In the genomic region with DNA sequence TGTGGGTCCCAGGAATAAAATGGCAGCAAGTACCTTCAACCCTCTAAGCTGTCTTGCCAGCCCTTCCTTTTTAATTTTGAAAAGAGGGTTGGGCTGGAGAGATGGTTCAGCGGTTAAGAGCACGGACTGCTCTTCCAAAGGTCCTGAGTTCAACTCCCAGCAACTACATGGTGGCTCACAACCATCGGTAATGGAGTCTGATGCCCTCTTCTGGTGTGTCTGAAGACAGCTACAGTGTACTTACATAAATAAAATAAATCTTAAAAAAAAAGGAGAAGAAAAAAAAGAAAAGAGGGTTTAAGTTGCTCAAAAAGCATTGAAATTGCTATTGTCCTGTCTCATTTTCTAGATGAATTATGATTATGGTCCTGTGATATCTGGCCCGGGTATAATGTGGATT, we compare ENCODE assay signal across 10 mouse cellular contexts. TPM values are rescaled to one million over a fixed set of nuclear protein-coding genes. Genes with fewer than 3 reads are reported as not detected.
DNase-seq lines count a peak whose midpoint lies in the region; ATAC-seq and TF ChIP-seq lines count a peak whose summit lies in the region.
"Had no signal": no experiment of that assay in that cellular context is flagged by ENCODE, and none has a peak within 500 bp of the region (broad histone marks: within the 10 kb centered on the region; RNA-seq: fewer than 3 reads in every experiment).

No protein-coding gene starts in this region.

- no peak for ATAC-seq in heart, embryonic 13.5 days (ENCODE audit: extremely low read depth, insufficient number of reproducible peaks, low FRiP score, low TSS enrichment)
- ATAC-seq in lung, embryonic 15.5 days (ENCODE audit: borderline replicate concordance, extremely low read depth, low FRiP score, low TSS enrichment), result no peak
- no peak for ATAC-seq in embryonic facial prominence, embryonic 15.5 days (ENCODE audit: insufficient number of reproducible peaks, low FRiP score, low TSS enrichment, low read depth)
- no peak for ATAC-seq in megakaryocyte-erythroid progenitor cell, adult 5-6 weeks (replicated peaks; ENCODE audit: low FRiP score, low TSS enrichment, poor library complexity, severe bottlenecking)

- H3K27me3 ChIP-seq in heart, embryonic 13.5 days (replicated peaks), result no peaks in the 10 kb centered on the region
- H3K27me3 ChIP-seq in lung, embryonic 15.5 days, result no peaks in the 10 kb centered on the region
- no peaks in the 10 kb centered on the region for H3K27me3 ChIP-seq in embryonic facial prominence, embryonic 15.5 days
- no peaks in the 10 kb centered on the region for H3K27me3 ChIP-seq in myocyte (ENCODE audit: control insufficient read depth, insufficient read depth, insufficient read length)

- intact Hi-C loops in heart, postnatal 10 days (cut with DNase I), result loop anchor here (5.0 kb wide), 1 partner anchor 59 kb away; the partner anchor contains the start of gene Ankrd11

- peaks cover 22% of the 10 kb centered on the region for H3K79me2 ChIP-seq in myocyte (ENCODE audit: control insufficient read depth, insufficient read depth)

- peak overlapping the region; percentile 90 for H3K4me2 ChIP-seq in heart, embryonic 13.5 days
- H3K4me2 ChIP-seq in lung, embryonic 15.5 days, result peak overlapping the region; percentile 79; the same call in 1 of the 2 replicates
- H3K4me2 ChIP-seq in embryonic facial prominence, embryonic 15.5 days (replicated peaks), result peak overlapping the region; percentile 73; the same call in 1 of the 2 replicates
- peak overlapping the region; percentile 93 for H3K4me2 ChIP-seq in myocyte (ENCODE audit: low read depth)

- no peak for DNase-seq in heart, postnatal 10 days
- no peak for DNase-seq in lung, postnatal 25 days (ENCODE audit: low spot score)
- DNase-seq in B cell, adult 2 months, result no peak
- DNase-seq: kidney, adult 8-10 months; lung, adult 18-20 months had no signal

- TF ChIP-seq POLR2A in myocyte (IDR thresholded peaks at IDR 0.05; ENCODE audit: insufficient read length, low read depth), result no peak

- no peak overlapping the region for H3K27ac ChIP-seq in heart, embryonic 13.5 days (replicated peaks)
- no peak overlapping the region for H3K27ac ChIP-seq in lung, embryonic 15.5 days
- H3K27ac ChIP-seq in embryonic facial prominence, embryonic 15.5 days (replicated peaks), result peak overlapping the region; percentile 88; the same call in 1 of the 2 replicates

- H3K9me3 ChIP-seq in heart, embryonic 13.5 days, result no peaks in the 10 kb centered on the region
- no peaks in the 10 kb centered on the region for H3K9me3 ChIP-seq in lung, embryonic 15.5 days
- no peaks in the 10 kb centered on the region for H3K9me3 ChIP-seq in embryonic facial prominence, embryonic 15.5 days (replicated peaks)

- H3ac ChIP-seq in myocyte (ENCODE audit: control insufficient read depth, insufficient read length), result no peak overlapping the region

- 70% methylated on average over 4 of the region's 4 CpGs for WGBS in heart, embryonic 13.5 days
- 71% methylated on average over 4 of the region's 4 CpGs for WGBS in lung, embryonic 15.5 days
- 83% methylated on average over 4 of the region's 4 CpGs for WGBS in embryonic facial prominence, embryonic 15.5 days

- H3K4me1 ChIP-seq in heart, embryonic 13.5 days, result peaks cover 15% of the 10 kb centered on the region
- peaks cover 11% of the 10 kb centered on the region for H3K4me1 ChIP-seq in lung, embryonic 15.5 days
- peaks cover 26% of the 10 kb centered on the region for H3K4me1 ChIP-seq in embryonic facial prominence, embryonic 15.5 days

- no peak overlapping the region for H3K4me3 ChIP-seq in heart, embryonic 13.5 days
- H3K4me3 ChIP-seq in lung, embryonic 15.5 days, result peak overlapping the region; percentile 78; the same call in 1 of the 2 replicates
- no peak overlapping the region for H3K4me3 ChIP-seq in embryonic facial prominence, embryonic 15.5 days (replicated peaks)
- peak overlapping the region; percentile 84 for H3K4me3 ChIP-seq in myocyte

- H3K36me3 ChIP-seq in heart, embryonic 13.5 days, result peaks cover 51% of the 10 kb centered on the region
- H3K36me3 ChIP-seq in lung, embryonic 15.5 days, result peaks cover 44% of the 10 kb centered on the region
- peaks cover 41% of the 10 kb centered on the region for H3K36me3 ChIP-seq in embryonic facial prominence, embryonic 15.5 days
- peaks cover 25% of the 10 kb centered on the region for H3K36me3 ChIP-seq in myocyte (ENCODE audit: control insufficient read depth, insufficient read depth)

- H3K9ac ChIP-seq in heart, embryonic 13.5 days, result peak overlapping the region; percentile 88; the same call in 1 of the 2 replicates
- no peak overlapping the region for H3K9ac ChIP-seq in lung, embryonic 15.5 days
- no peak overlapping the region for H3K9ac ChIP-seq in embryonic facial prominence, embryonic 15.5 days

TF ChIP-seq in myocyte, 11 proteins besides CTCF, POLR2A, EP300 and RAD21:
- TF ChIP-seq TCF12 (IDR thresholded peaks at IDR 0.05; ENCODE audit: insufficient read depth, poor library complexity, severe bottlenecking), result no peak
- TF ChIP-seq MAX (IDR thresholded peaks at IDR 0.05; ENCODE audit: low read depth), result no peak
TF ChIP-seq in myocyte: peak in this region for 0.

RNA-seq across cellular contexts. Expression of gene Rpl13, which starts 0.9 kb away (rescaled TPM):
- 938 and 957 TPM in 2 replicates for polyA plus RNA-seq in heart, embryonic 13.5 days (2015; fragmentation: Nextera tagmentation; extraction: Ambion mirVana)
- total RNA-seq in heart, postnatal 10 days (2021), result 100 to 1,000 TPM; 536 to 545 TPM
- 1,444 and 1,500 TPM in 2 replicates for polyA plus RNA-seq in lung, embryonic 15.5 days (2015; fragmentation: Nextera tagmentation; extraction: Ambion mirVana)
- polyA plus RNA-seq in embryonic facial prominence, embryonic 15.5 days (2015; fragmentation: Nextera tagmentation; extraction: Ambion mirVana), result 1,311 and 1,540 TPM in 2 replicates
- 3,059 TPM for polyA plus RNA-seq in myocyte (2012; fragmentation: generic; extraction: Trizol)
- total RNA-seq in megakaryocyte-erythroid progenitor cell, adult 5-6 weeks (2014; fragmentation: Nextera tagmentation), result 2,414 and 2,637 TPM in 2 replicates
- 3,345 and 3,531 TPM in 2 replicates for total RNA-seq in megakaryocyte-erythroid progenitor cell, adult 5-6 weeks (2017)

RNA-seq across cellular contexts. Expression of gene Cpne7, which starts 15.9 kb away (rescaled TPM):
- polyA plus RNA-seq in heart, embryonic 13.5 days (2015; fragmentation: Nextera tagmentation; extraction: Ambion mirVana), result 0.19 and 0.24 TPM in 2 replicates
- total RNA-seq in heart, postnatal 10 days (2021), result 1 to 10 TPM in 1 of 2 experiments, under 1 TPM in 1; 0.64 to 1.3 TPM
- polyA plus RNA-seq in lung, embryonic 15.5 days (2015; fragmentation: Nextera tagmentation; extraction: Ambion mirVana), result 0.34 and 0.50 TPM in 2 replicates
- polyA plus RNA-seq in embryonic facial prominence, embryonic 15.5 days (2015; fragmentation: Nextera tagmentation; extraction: Ambion mirVana), result 6.5 and 6.9 TPM in 2 replicates
- 0.16 TPM for polyA plus RNA-seq in myocyte (2012; fragmentation: generic; extraction: Trizol)
- total RNA-seq in megakaryocyte-erythroid progenitor cell, adult 5-6 weeks (2014; fragmentation: Nextera tagmentation), result 1.5 and 2.3 TPM in 2 replicates
- total RNA-seq in megakaryocyte-erythroid progenitor cell, adult 5-6 weeks (2017), result 1.0 and 1.2 TPM in 2 replicates

RNA-seq across cellular contexts. Expression of gene Spg7, which starts 38.5 kb away (rescaled TPM):
- 62.2 and 62.7 TPM in 2 replicates for polyA plus RNA-seq in heart, embryonic 13.5 days (2015; fragmentation: Nextera tagmentation; extraction: Ambion mirVana)
- 10 to 100 TPM; 72.8 to 80.3 TPM for total RNA-seq in heart, postnatal 10 days (2021)
- 45.2 and 46.4 TPM in 2 replicates for polyA plus RNA-seq in lung, embryonic 15.5 days (2015; fragmentation: Nextera tagmentation; extraction: Ambion mirVana)
- polyA plus RNA-seq in embryonic facial prominence, embryonic 15.5 days (2015; fragmentation: Nextera tagmentation; extraction: Ambion mirVana), result 40.8 and 41.5 TPM in 2 replicates
- polyA plus RNA-seq in myocyte (2012; fragmentation: generic; extraction: Trizol), result 83.4 TPM
- 89.0 and 94.3 TPM in 2 replicates for total RNA-seq in megakaryocyte-erythroid progenitor cell, adult 5-6 weeks (2014; fragmentation: Nextera tagmentation)
- 60.1 and 68.2 TPM in 2 replicates for total RNA-seq in megakaryocyte-erythroid progenitor cell, adult 5-6 weeks (2017)

RNA-seq across cellular contexts. Expression of gene Sult5a1, which starts 56.9 kb away (rescaled TPM):
- 4.0 and 7.5 TPM in 2 replicates for polyA plus RNA-seq in heart, embryonic 13.5 days (2015; fragmentation: Nextera tagmentation; extraction: Ambion mirVana)
- total RNA-seq in heart, postnatal 10 days (2021), result 1 to 10 TPM; 1.3 to 2.3 TPM
- 16.8 and 16.9 TPM in 2 replicates for polyA plus RNA-seq in lung, embryonic 15.5 days (2015; fragmentation: Nextera tagmentation; extraction: Ambion mirVana)
- polyA plus RNA-seq in embryonic facial prominence, embryonic 15.5 days (2015; fragmentation: Nextera tagmentation; extraction: Ambion mirVana), result 47.8 and 50.7 TPM in 2 replicates
- polyA plus RNA-seq in myocyte (2012; fragmentation: generic; extraction: Trizol), result 0.08 TPM
- total RNA-seq in megakaryocyte-erythroid progenitor cell, adult 5-6 weeks (2014; fragmentation: Nextera tagmentation), result not detected in 2 replicates
- not detected in 2 replicates for total RNA-seq in megakaryocyte-erythroid progenitor cell, adult 5-6 weeks (2017)

RNA-seq across cellular contexts. Expression of gene Ankrd11, which starts 59.2 kb away (rescaled TPM):
- polyA plus RNA-seq in heart, embryonic 13.5 days (2015; fragmentation: Nextera tagmentation; extraction: Ambion mirVana), result 18.8 and 20.3 TPM in 2 replicates
- total RNA-seq in heart, postnatal 10 days (2021), result 10 to 100 TPM; 83.6 to 84.5 TPM
- polyA plus RNA-seq in lung, embryonic 15.5 days (2015; fragmentation: Nextera tagmentation; extraction: Ambion mirVana), result 56.8 and 59.6 TPM in 2 replicates
- 56.3 and 69.1 TPM in 2 replicates for polyA plus RNA-seq in embryonic facial prominence, embryonic 15.5 days (2015; fragmentation: Nextera tagmentation; extraction: Ambion mirVana)
- polyA plus RNA-seq in myocyte (2012; fragmentation: generic; extraction: Trizol), result 56.4 TPM
- total RNA-seq in megakaryocyte-erythroid progenitor cell, adult 5-6 weeks (2014; fragmentation: Nextera tagmentation), result 97.9 and 99.4 TPM in 2 replicates
- 57.1 and 57.3 TPM in 2 replicates for total RNA-seq in megakaryocyte-erythroid progenitor cell, adult 5-6 weeks (2017)

Comparison
In these comparisons a context has a peak if more than half of its experiments do, and no peak if none do; other contexts are left out.
1. H3K4me3 ChIP-seq: peak in lung, embryonic 15.5 days (single experiment) and myocyte (single experiment); none in heart, embryonic 13.5 days (single experiment) and embryonic facial prominence, embryonic 15.5 days (single experiment).
2. Peak in every context shown above with its lines, with median percentiles within 50 percentile points of each other: H3K4me2 ChIP-seq.